Mouse (Mus musculus): ENCODE data around the gene B3gnt9. TPM values are rescaled to one million over a fixed set of nuclear protein-coding genes. Genes with fewer than 3 reads are reported as not detected.
"Not testable (repeated sequence)": the region's sequence is repeated elsewhere in the genome, so short reads cannot be mapped to it uniquely, and the experiment has no call there.

B3gnt9 gene
- polyA plus RNA-seq, 1 experiment from 2014 or later, result 19.1 TPM

- DNase-seq (ENCODE audit: low spot score) (no peak), ATAC-seq (replicated peaks; ENCODE audit: low FRiP score, low TSS enrichment, low read depth) (no peak)
- Histone ChIP-seq H3K9ac (ENCODE audit: low read length) (no peak overlapping the region), H3K9me3 (ENCODE audit: control insufficient read depth, low read length) (no peaks in the 10 kb centered on the region), H3K4me2 (ENCODE audit: low read length) (no peak overlapping the region; the same call in 1 of the 2 replicates), H3K36me3 (ENCODE audit: control insufficient read depth, insufficient read depth, low read length) (peaks cover 12% of the 10 kb centered on the region), H3K4me1 (replicated peaks; ENCODE audit: control insufficient read depth, insufficient read depth, low read length) (peaks cover 25% of the 10 kb centered on the region), H3K27ac (ENCODE audit: low read depth) (no peak overlapping the region), H3K27me3 (replicated peaks; ENCODE audit: control insufficient read depth, insufficient read depth, low read length) (peaks cover 10% of the 10 kb centered on the region), H3K4me3 (ENCODE audit: low read depth, low read length) (no peak overlapping the region)
- 62% methylated on average over 9 of the region's 9 CpGs for WGBS
Observed at GRCm38 (mm10) chr8:105294776-105295175, 39.8 kb upstream of the B3gnt9 start.

DNA sequence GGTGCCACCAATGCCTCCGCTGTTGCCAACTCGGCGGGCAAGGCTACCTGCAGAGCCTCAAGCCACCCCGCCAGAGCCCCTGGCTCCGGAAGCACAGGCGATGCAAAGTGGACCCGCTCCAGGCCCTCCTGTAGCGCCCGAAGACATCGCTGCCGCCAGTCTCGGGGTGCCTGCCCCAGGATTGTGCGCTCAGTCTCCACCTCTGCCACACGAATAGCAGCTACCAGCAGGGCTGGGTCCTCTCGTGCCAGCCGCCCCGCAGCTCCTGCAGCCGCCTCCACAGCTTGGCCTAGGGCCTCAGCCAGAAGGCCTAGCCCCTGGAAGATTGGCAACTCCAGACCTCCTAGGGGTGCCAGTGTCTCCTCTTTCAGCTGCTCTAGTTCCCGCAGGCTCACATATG, 38.5 kb upstream of the B3gnt9 start:
- Histone ChIP-seq H3K27ac (ENCODE audit: low read depth) (no peak overlapping the region), H3K27me3 (replicated peaks; ENCODE audit: control insufficient read depth, insufficient read depth, low read length) (peaks cover 10% of the 10 kb centered on the region), H3K9me3 (ENCODE audit: control insufficient read depth, low read length) (no peaks in the 10 kb centered on the region), H3K36me3 (ENCODE audit: control insufficient read depth, insufficient read depth, low read length) (no peaks in the 10 kb centered on the region), H3K4me3 (ENCODE audit: low read depth, low read length) (no peak overlapping the region), H3K9ac (ENCODE audit: low read length) (no peak overlapping the region), H3K4me1 (replicated peaks; ENCODE audit: control insufficient read depth, insufficient read depth, low read length) (peaks cover 20% of the 10 kb centered on the region), H3K4me2 (ENCODE audit: low read length) (no peak overlapping the region)
- WGBS, result 65% methylated on average over 19 of the region's 19 CpGs
- DNase-seq (ENCODE audit: low spot score) (no peak), ATAC-seq (replicated peaks; ENCODE audit: low FRiP score, low TSS enrichment, low read depth) (no peak)

GRCm38 (mm10) chr8:105292471-105292870, 37.5 kb upstream of the B3gnt9 start:
- Histone ChIP-seq H3K4me3 (ENCODE audit: low read depth, low read length) (no peak overlapping the region), H3K36me3 (ENCODE audit: control insufficient read depth, insufficient read depth, low read length) (no peaks in the 10 kb centered on the region), H3K27me3 (replicated peaks; ENCODE audit: control insufficient read depth, insufficient read depth, low read length) (peaks cover 10% of the 10 kb centered on the region), H3K4me1 (replicated peaks; ENCODE audit: control insufficient read depth, insufficient read depth, low read length) (peaks cover 17% of the 10 kb centered on the region), H3K4me2 (ENCODE audit: low read length) (no peak overlapping the region), H3K27ac (ENCODE audit: low read depth) (no peak overlapping the region), H3K9ac (ENCODE audit: low read length) (no peak overlapping the region), H3K9me3 (ENCODE audit: control insufficient read depth, low read length) (no peaks in the 10 kb centered on the region)
- no peak for DNase-seq (ENCODE audit: low spot score)
- no peak for ATAC-seq (replicated peaks; ENCODE audit: low FRiP score, low TSS enrichment, low read depth)
- 81% methylated on average over 7 of the region's 7 CpGs for WGBS

GRCm38 (mm10) chr8:105291802-105292201, 36.8 kb upstream of the B3gnt9 start:
- Histone ChIP-seq H3K4me1 (replicated peaks; ENCODE audit: control insufficient read depth, insufficient read depth, low read length) (peaks cover 12% of the 10 kb centered on the region), H3K27me3 (replicated peaks; ENCODE audit: control insufficient read depth, insufficient read depth, low read length) (peaks cover 10% of the 10 kb centered on the region)
- H3K27ac ChIP-seq (ENCODE audit: low read depth); ATAC-seq (replicated peaks; ENCODE audit: low FRiP score, low TSS enrichment, low read depth); DNase-seq (ENCODE audit: low spot score); H3K9ac ChIP-seq (ENCODE audit: low read length); H3K4me2 ChIP-seq (ENCODE audit: low read length); H3K4me3 ChIP-seq (ENCODE audit: low read depth, low read length); H3K9me3 ChIP-seq (ENCODE audit: control insufficient read depth, low read length); H3K36me3 ChIP-seq (ENCODE audit: control insufficient read depth, insufficient read depth, low read length): not testable (repeated sequence)
- WGBS, result 65% methylated on average over 3 of the region's 3 CpGs

GRCm38 (mm10) chr8:105291364-105291763, 36.4 kb upstream of the B3gnt9 start:
- not testable (repeated sequence) for H3K9me3 ChIP-seq (ENCODE audit: control insufficient read depth, low read length); H3K9ac ChIP-seq (ENCODE audit: low read length); H3K4me2 ChIP-seq (ENCODE audit: low read length); DNase-seq (ENCODE audit: low spot score); H3K4me3 ChIP-seq (ENCODE audit: low read depth, low read length); H3K36me3 ChIP-seq (ENCODE audit: control insufficient read depth, insufficient read depth, low read length); ATAC-seq (replicated peaks; ENCODE audit: low FRiP score, low TSS enrichment, low read depth); H3K27ac ChIP-seq (ENCODE audit: low read depth)
- WGBS, result 85% methylated on average over 8 of the region's 8 CpGs
- H3K4me1 ChIP-seq (replicated peaks; ENCODE audit: control insufficient read depth, insufficient read depth, low read length), result peaks cover 10% of the 10 kb centered on the region
- peaks cover 10% of the 10 kb centered on the region for H3K27me3 ChIP-seq (replicated peaks; ENCODE audit: control insufficient read depth, insufficient read depth, low read length)

DNA sequence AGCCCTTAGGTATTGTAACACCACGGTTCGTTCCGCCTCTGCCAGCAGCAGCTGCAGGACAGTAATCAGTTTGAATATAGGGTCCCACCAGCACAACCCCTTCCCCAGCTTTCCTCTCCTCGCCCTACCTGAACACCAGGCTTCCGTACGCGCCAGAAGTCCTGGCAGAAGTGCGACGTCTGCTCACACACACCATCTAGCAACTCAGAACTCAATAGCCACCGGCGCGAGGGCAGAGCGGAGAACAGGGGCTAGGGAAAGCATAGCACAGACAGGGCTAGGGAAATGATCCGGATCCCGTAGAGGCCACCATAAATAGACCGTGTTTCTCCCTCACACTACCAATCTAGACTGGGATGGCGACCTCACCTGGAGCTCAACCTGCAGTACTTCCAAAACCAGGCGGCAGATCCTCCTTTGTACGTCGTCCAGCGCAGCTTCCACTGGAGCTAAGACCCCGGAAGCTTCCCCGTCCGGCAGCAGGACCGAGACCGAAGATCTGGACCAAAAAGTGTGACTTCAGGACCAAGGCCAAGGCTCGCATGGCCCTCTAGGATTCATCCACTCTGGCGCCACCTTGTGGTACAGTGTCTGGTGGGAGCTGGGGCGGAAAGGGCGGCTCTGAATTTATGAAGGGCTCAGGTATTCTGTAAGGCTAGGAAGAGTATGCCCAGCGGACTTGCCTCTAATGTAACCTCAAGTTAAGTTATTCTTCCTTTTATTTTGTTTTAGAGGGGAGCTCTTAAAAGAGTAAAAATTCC, 35.8 kb upstream of the B3gnt9 start:
- WGBS, result 8% methylated on average over 31 of the region's 31 CpGs
- no peak overlapping the region for H3K4me3 ChIP-seq (ENCODE audit: low read depth, low read length)

GRCm38 (mm10) chr8:105289805-105290460, 35.0 kb upstream of the B3gnt9 start, which contains the start of gene 4931428F04Rik:
TSS of gene 4931428F04Rik (minus strand) at chr8:105289864.
- peaks cover under 1% of the 10 kb centered on the region; the same call in 1 of the 2 replicates for H3K36me3 ChIP-seq (ENCODE audit: control insufficient read depth, insufficient read depth, low read length)
- no peaks in the 10 kb centered on the region for H3K9me3 ChIP-seq (ENCODE audit: control insufficient read depth, low read length)
- H3K9ac ChIP-seq (ENCODE audit: low read length), result peak within 1 kb of the TSS; percentile 61
- peak; percentile 15 for ATAC-seq (replicated peaks; ENCODE audit: low FRiP score, low TSS enrichment, low read depth)
- peaks cover 10% of the 10 kb centered on the region for H3K27me3 ChIP-seq (replicated peaks; ENCODE audit: control insufficient read depth, insufficient read depth, low read length)
- peaks cover 10% of the 10 kb centered on the region for H3K4me1 ChIP-seq (replicated peaks; ENCODE audit: control insufficient read depth, insufficient read depth, low read length)
- H3K4me2 ChIP-seq (ENCODE audit: low read length), result peak within 1 kb of the TSS; percentile 85
- H3K27ac ChIP-seq (ENCODE audit: low read depth), result peak within 1 kb of the TSS; percentile 71; the same call in 1 of the 2 replicates
- peak within 1 kb of the TSS; percentile 51 for H3K4me3 ChIP-seq (ENCODE audit: low read depth, low read length)
- peak; percentile 76 for DNase-seq (ENCODE audit: low spot score)
- 3% methylated on average over 43 of the region's 43 CpGs for WGBS

More for the DNA sequence above, 35.8 kb upstream of the B3gnt9 start:
- no peak overlapping the region for H3K9ac ChIP-seq (ENCODE audit: low read length)
- H3K4me1 ChIP-seq (replicated peaks; ENCODE audit: control insufficient read depth, insufficient read depth, low read length), result peaks cover 10% of the 10 kb centered on the region
- H3K9me3 ChIP-seq (ENCODE audit: control insufficient read depth, low read length), result no peaks in the 10 kb centered on the region
- H3K4me2 ChIP-seq (ENCODE audit: low read length), result peak overlapping the region; percentile 85; the same call in 1 of the 2 replicates
- H3K27me3 ChIP-seq (replicated peaks; ENCODE audit: control insufficient read depth, insufficient read depth, low read length), result peaks cover 10% of the 10 kb centered on the region
- ATAC-seq (replicated peaks; ENCODE audit: low FRiP score, low TSS enrichment, low read depth) (no peak), DNase-seq (ENCODE audit: low spot score) (peak; percentile 99)
- H3K36me3 ChIP-seq (ENCODE audit: control insufficient read depth, insufficient read depth, low read length), result no peaks in the 10 kb centered on the region
- no peak overlapping the region for H3K27ac ChIP-seq (ENCODE audit: low read depth)

DNA sequence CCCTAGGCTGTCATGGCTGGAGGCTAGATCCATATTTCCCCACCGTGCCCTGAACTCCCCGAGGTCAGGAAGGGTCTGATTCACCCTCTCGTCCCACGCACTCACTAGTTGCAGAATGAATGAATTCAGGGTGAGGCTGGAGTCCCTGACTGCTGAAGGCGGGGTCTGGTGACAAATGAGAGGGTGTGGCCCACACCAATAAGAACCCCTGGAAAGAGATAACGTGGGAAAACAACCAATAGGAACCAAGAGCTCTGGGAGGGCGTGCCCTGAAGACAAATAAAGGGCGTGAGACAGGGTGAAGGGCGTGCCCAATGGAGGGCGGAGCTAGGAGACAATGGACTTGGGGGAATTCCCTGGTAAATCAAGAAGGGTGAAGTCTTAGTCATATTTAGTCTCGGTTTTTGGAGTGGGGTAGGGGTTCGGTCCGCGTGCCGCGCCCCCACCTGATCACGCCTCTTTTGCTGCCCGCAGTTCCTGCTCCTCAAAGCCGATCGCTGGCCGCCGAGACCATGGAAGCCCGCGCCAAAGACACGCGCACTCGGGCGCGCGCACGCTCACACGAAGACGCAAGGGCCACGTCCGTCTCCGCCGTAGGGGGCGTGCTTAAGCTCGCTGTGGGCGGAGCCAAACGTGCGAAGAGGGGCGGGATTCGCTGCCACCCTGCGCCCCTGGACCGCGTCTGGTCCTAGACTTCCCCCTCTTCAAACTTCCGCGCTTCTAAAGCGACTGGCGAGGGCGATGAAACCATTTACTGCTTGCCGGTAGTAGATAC, 34.2 kb upstream of the B3gnt9 start:
- H3K4me2 ChIP-seq (ENCODE audit: low read length), result peak overlapping the region; percentile 85
- peak overlapping the region; percentile 61 for H3K9ac ChIP-seq (ENCODE audit: low read length)
- H3K36me3 ChIP-seq (ENCODE audit: control insufficient read depth, insufficient read depth, low read length), result peaks cover 5% of the 10 kb centered on the region; the same call in 1 of the 2 replicates
- H3K4me3 ChIP-seq (ENCODE audit: low read depth, low read length), result peak overlapping the region; percentile 51
- H3K27me3 ChIP-seq (replicated peaks; ENCODE audit: control insufficient read depth, insufficient read depth, low read length), result peaks cover 10% of the 10 kb centered on the region
- H3K4me1 ChIP-seq (replicated peaks; ENCODE audit: control insufficient read depth, insufficient read depth, low read length), result peaks cover 10% of the 10 kb centered on the region
- peak overlapping the region; percentile 71; the same call in 1 of the 2 replicates for H3K27ac ChIP-seq (ENCODE audit: low read depth)
- peak; percentile 98 for DNase-seq (ENCODE audit: low spot score)
- WGBS, result under 1% methylated on average over 53 of the region's 53 CpGs
- H3K9me3 ChIP-seq (ENCODE audit: control insufficient read depth, low read length), result no peaks in the 10 kb centered on the region
- ATAC-seq (replicated peaks; ENCODE audit: low FRiP score, low TSS enrichment, low read depth), result peak; percentile 90

Data from intestine, embryonic 14.5 days (tissue).